Mouse (Mus musculus) layer of hippocampus, adult 9-11 months (tissue): ENCODE results near the gene Rasgrp3.

ENCODE experiments used
- DNase-seq: peaks from one replicate; pipeline ENCODE4 v3.0.0; 2022

The Rasgrp3 gene

GRCm38 (mm10) chr17:75544262-75544661 is 108.6 kb downstream of the Rasgrp3 start:
- no peak for DNase-seq

- no peak for DNase-seq
Measured at GRCm38 (mm10) chr17:75550771-75551413, 115.2 kb downstream of the Rasgrp3 start.

GRCm38 (mm10) chr17:75551512-75552400 is 116.1 kb downstream of the Rasgrp3 start, which contains the start of gene Fam98a:
Gene Fam98a (minus strand): TSS chr17:75551946.
- peak; percentile 98 for DNase-seq

GRCm38 (mm10) chr17:75557031-75557430 is 121.3 kb downstream of the Rasgrp3 start:
- no peak for DNase-seq

- DNase-seq, result no peak
Measured at GRCm38 (mm10) chr17:75558041-75558440, 122.3 kb downstream of the Rasgrp3 start.

- no peak for DNase-seq
Measured at GRCm38 (mm10) chr17:75575608-75576007, 139.9 kb downstream of the Rasgrp3 start.
